Mouse (Mus musculus): Measurements from ENCODE around the gene Gm21981.

DNA sequence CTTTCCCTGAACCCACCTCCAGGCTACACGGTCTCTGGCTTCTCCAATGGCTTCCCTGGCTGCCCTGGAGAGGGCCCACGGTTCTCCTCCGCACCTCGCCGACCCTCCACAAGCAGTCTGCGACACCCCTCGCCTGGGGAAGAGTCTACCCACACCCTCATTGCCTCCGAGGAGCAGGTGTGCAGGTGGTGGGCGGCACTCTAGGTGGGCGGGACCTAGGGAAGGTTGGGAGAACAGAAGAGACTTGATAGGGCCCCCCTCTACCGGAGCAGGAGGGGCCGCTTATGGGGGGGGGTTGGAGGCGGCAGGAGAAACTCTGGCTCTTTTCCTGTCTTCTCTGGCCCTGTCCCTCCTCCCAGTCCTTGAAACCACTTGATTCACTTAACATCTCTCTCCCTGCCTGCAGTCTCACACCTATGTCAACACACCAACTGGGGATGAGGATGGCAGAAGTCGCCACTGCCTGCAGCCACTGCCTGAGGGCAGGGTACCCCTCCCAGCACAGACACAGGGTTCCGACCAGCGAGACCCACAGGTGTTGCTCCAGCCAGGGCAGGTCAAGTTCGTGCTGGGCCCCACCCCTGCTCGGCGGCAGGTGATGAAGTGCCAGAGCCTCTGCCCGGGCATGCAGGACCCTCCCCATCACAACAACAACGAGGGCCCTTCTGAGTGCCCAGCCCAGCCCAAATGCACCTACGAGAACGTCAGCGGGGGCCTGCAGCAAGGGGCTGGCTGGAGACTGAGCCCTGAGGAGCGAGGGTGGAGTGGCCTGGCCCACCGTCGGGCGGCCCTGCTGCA, 8.5 kb upstream of the Gm21981 start:
- TF ChIP-seq GATA1 (IDR thresholded peaks at IDR 0.05; ENCODE audit: borderline replicate concordance, low read length) (no peak), FLI1 (IDR thresholded peaks at IDR 0.05; ENCODE audit: low read length) (no peak)
